Mouse (Mus musculus) stomach, embryonic 14.5 days (tissue): ENCODE results near the gene Olfr288. TPM values are rescaled to one million over a fixed set of nuclear protein-coding genes. Genes with fewer than 3 reads are reported as not detected.

Experiments used
- ATAC-seq: fragments of 200-750 bp; cut with Nextera tagmentation; 2 replicates; pipeline ENCODE4 v1.8.0; 2017; ENCODE audit warnings: low read depth, moderate TSS enrichment; ENCODE audit not compliant: insufficient number of reproducible peaks, insufficient read depth, low FRiP score
- H3K27ac ChIP-seq: fragments of 300-500 bp; sonication (generic); 2 replicates; pipeline ENCODE4 v1.5.1; 2014; ENCODE audit warnings: mild to moderate bottlenecking, low read length, moderate library complexity, mixed read lengths
- H3K27me3 ChIP-seq: fragments of 300-500 bp; sonication (generic); 2 replicates; pipeline ENCODE4 v1.6.1; 2014; ENCODE audit warnings: low read length, control low read depth, mixed read lengths; ENCODE audit not compliant: control insufficient read depth, insufficient read depth
- H3K36me3 ChIP-seq: fragments of 300-500 bp; sonication (generic); 2 replicates; pipeline ENCODE4 v1.6.1; 2014; ENCODE audit warnings: mild to moderate bottlenecking, control low read depth, low read length, moderate library complexity, mixed read lengths; ENCODE audit not compliant: control insufficient read depth, insufficient read depth
- H3K4me1 ChIP-seq: fragments of 300-500 bp; sonication (generic); 2 replicates; pipeline ENCODE4 v1.6.1; 2014; ENCODE audit warnings: low read length, control low read depth, mixed read lengths; ENCODE audit not compliant: control insufficient read depth, insufficient read depth
- H3K4me2 ChIP-seq: fragments of 300-500 bp; sonication (generic); replicated peaks from 2 replicates; pipeline ENCODE4 v1.6.1; 2014; ENCODE audit warnings: low read depth, low read length, control low read depth
- H3K4me3 ChIP-seq: fragments of 300-500 bp; sonication (generic); 2 replicates; pipeline ENCODE4 v1.5.1; 2014; ENCODE audit warnings: low read depth, low read length, control low read depth
- H3K9ac ChIP-seq: fragments of 300-500 bp; sonication (generic); replicated peaks from 2 replicates; pipeline ENCODE4 v1.6.1; 2014; ENCODE audit warnings: low read depth, mild to moderate bottlenecking, control low read depth, low read length, moderate library complexity, mixed read lengths
- H3K9me3 ChIP-seq: fragments of 300-500 bp; sonication (generic); 2 replicates; pipeline ENCODE4 v1.6.1; 2016; ENCODE audit warnings: low read depth, low read length, control low read depth; ENCODE audit not compliant: control insufficient read depth
- WGBS: fragments of 180-500 bp; shearing (Covaris S2); extraction: QIAGEN DNeasy Blood & Tissue Kit; methylation state at CpG from one replicate; pipeline ENCODE4 v1.1.7; 2014; 5-methylcytosine and 5-hydroxymethylcytosine counted together
- polyA plus RNA-seq: library from polyadenylated mRNA; unstranded; fragments of >200 nt; fragmentation: Nextera tagmentation; extraction: Ambion mirVana; gene quantifications from 2 replicates; pipeline ENCODE4 v1.2.1, GENCODE M21; 2014

Olfr288 gene
- polyA plus RNA-seq, 1 experiment from 2014 or later: not detected

DNA sequence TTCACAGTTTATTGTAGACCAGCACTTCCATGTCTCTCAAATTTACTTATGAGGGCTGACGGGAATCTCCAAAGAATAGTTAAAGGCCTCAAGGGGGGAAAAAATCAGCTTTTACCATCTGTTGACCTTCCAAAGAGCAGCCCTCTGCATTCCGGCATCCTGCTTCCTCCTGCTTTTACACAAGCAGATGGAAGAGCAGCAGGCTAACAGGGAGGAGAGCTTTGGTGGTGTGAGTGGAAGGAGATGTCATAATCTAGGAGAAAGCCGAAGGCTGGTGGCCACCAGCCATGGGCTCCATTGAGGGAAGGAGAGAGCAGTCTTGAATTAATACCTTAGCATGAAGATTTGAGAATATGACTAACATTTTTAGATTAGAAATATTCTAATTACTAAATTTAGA, 47.0 kb downstream of the Olfr288 start:
- no peak overlapping the region for H3K4me2 ChIP-seq
- ATAC-seq: no peak
- H3K4me3 ChIP-seq: no peak overlapping the region
- no peaks in the 10 kb centered on the region for H3K9me3 ChIP-seq
- no peak overlapping the region for H3K9ac ChIP-seq
- H3K27me3 ChIP-seq: no peaks in the 10 kb centered on the region
- no peak overlapping the region for H3K27ac ChIP-seq
- H3K36me3 ChIP-seq: no peaks in the 10 kb centered on the region
- H3K4me1 ChIP-seq: 0 out of 2 replicates have a peak, but pooled peaks cover 6% of the 10 kb centered on the region
- 73% methylated on average over 3 of the region's 3 CpGs for WGBS

GRCm38 (mm10) chr15:98145559-98146181, 49.7 kb downstream of the Olfr288 start:
- H3K9me3 ChIP-seq: no peaks in the 10 kb centered on the region
- H3K4me3 ChIP-seq: peak overlapping the region; percentile 99
- no peaks in the 10 kb centered on the region for H3K27me3 ChIP-seq
- H3K4me1 ChIP-seq: 0 out of 2 replicates have a peak, but pooled peaks cover 6% of the 10 kb centered on the region
- peak overlapping the region; percentile 90 for H3K9ac ChIP-seq
- peak overlapping the region; percentile 80 for H3K4me2 ChIP-seq
- WGBS: 1% methylated on average over 38 of the region's 38 CpGs
- ATAC-seq: peak; percentile 94
- H3K27ac ChIP-seq: peak overlapping the region; percentile 72
- H3K36me3 ChIP-seq: peaks cover 6% of the 10 kb centered on the region

GRCm38 (mm10) chr15:98144861-98145507, 50.4 kb downstream of the Olfr288 start:
- ATAC-seq: peak; percentile 74
- H3K27me3 ChIP-seq: no peaks in the 10 kb centered on the region
- peak overlapping the region; percentile 80 for H3K4me2 ChIP-seq
- peak overlapping the region; percentile 55; the same call in 1 of the 2 replicates for H3K27ac ChIP-seq
- peaks cover 9% of the 10 kb centered on the region for H3K36me3 ChIP-seq
- H3K4me3 ChIP-seq: peak overlapping the region; percentile 99
- H3K9ac ChIP-seq: peak overlapping the region; percentile 90
- H3K9me3 ChIP-seq: no peaks in the 10 kb centered on the region
- H3K4me1 ChIP-seq: 0 out of 2 replicates have a peak, but pooled peaks cover 6% of the 10 kb centered on the region
- 1% methylated on average over 36 of the region's 36 CpGs for WGBS

DNA sequence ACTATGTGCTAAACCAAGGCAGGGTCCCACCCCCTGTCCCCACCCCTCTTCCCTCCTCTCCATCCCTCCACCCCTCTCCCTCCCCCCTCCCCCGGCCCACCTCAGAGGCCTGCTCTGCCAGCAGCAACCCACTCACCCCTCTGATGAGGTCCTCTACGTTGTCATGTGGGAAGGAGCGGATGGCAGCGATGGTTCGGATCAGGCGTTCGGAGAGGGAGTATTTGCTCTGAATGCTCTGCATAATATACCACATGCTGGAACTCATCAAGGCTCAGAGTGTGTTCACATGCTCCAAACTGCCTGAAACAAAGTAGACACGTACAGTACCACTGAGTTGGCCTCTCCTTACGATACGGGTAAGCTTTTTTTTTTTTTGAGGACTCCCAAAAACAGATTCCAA, 52.8 kb downstream of the Olfr288 start:
- Histone ChIP-seq H3K4me2 (no peak overlapping the region), H3K4me1 (0 out of 2 replicates have a peak, but pooled peaks cover 6% of the 10 kb centered on the region), H3K27me3 (no peaks in the 10 kb centered on the region), H3K27ac (no peak overlapping the region), H3K36me3 (peaks cover 11% of the 10 kb centered on the region), H3K9ac (no peak overlapping the region), H3K4me3 (no peak overlapping the region), H3K9me3 (no peaks in the 10 kb centered on the region)
- WGBS: 83% methylated on average over 9 of the region's 10 CpGs
- no peak for ATAC-seq

DNA sequence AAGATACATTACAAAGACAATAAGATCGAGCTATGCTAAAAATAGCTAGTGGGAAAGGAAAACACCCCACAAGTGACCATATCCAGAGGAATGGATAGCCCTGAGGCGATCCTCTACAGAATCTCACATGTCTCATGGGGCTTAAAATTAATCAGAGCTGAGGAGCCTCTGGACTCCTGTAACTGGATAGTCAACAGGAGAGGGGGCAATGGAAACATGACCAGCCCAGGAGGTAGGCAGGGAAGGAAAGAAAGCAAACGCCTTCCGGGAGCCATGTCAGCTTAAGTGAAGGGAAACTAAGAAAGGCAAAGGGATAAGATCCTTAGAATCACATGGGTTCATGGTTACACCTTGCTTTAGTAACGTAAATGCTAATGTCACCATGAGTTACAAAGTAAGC, 54.5 kb downstream of the Olfr288 start:
- H3K36me3 ChIP-seq: peaks cover 26% of the 10 kb centered on the region
- H3K9ac ChIP-seq: no peak overlapping the region
- WGBS: 89% methylated on average over 5 of the region's 5 CpGs
- no peaks in the 10 kb centered on the region for H3K9me3 ChIP-seq
- no peak overlapping the region for H3K27ac ChIP-seq
- no peaks in the 10 kb centered on the region for H3K27me3 ChIP-seq
- 0 out of 2 replicates have a peak, but pooled peaks cover 6% of the 10 kb centered on the region for H3K4me1 ChIP-seq
- no peak overlapping the region for H3K4me2 ChIP-seq
- ATAC-seq: no peak
- H3K4me3 ChIP-seq: no peak overlapping the region

- Histone ChIP-seq H3K4me2 (no peak overlapping the region), H3K27me3 (no peaks in the 10 kb centered on the region), H3K36me3 (peaks cover 36% of the 10 kb centered on the region), H3K9me3 (no peaks in the 10 kb centered on the region), H3K4me3 (no peak overlapping the region), H3K4me1 (0 out of 2 replicates have a peak, but pooled peaks cover 5% of the 10 kb centered on the region), H3K9ac (no peak overlapping the region), H3K27ac (no peak overlapping the region)
- ATAC-seq: no peak
- WGBS: 61% methylated on average over 7 of the region's 7 CpGs
Measured at GRCm38 (mm10) chr15:98139763-98140162, 55.6 kb downstream of the Olfr288 start.

DNA sequence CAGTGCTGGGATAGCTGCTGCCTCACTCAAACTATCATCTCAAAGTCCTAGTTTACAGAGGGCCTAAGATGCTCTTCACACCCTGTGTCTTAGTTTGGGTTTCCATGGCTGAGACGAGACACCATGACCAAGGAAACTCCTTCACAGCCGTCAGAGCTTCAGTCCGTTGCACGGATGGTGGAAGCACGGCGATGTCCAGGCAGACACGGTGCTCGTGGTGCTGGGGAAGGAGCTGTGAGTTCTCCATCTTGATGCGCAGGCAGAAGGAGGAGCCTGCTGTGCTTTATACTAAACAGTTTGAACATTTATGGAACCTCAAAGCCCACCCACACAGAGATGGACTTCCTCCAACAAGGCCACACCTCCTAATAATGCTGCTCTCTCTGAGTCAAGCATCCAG, 58.5 kb downstream of the Olfr288 start:
- Histone ChIP-seq H3K4me3 (no peak overlapping the region), H3K4me1 (no peaks in the 10 kb centered on the region), H3K9ac (no peak overlapping the region), H3K27ac (no peak overlapping the region), H3K36me3 (peaks cover 52% of the 10 kb centered on the region), H3K9me3 (no peaks in the 10 kb centered on the region), H3K27me3 (no peaks in the 10 kb centered on the region), H3K4me2 (no peak overlapping the region)
- ATAC-seq: no peak
- 91% methylated on average over 9 of the region's 9 CpGs for WGBS
